Mouse (Mus musculus): ENCODE results near the gene Gm6657.

DNA sequence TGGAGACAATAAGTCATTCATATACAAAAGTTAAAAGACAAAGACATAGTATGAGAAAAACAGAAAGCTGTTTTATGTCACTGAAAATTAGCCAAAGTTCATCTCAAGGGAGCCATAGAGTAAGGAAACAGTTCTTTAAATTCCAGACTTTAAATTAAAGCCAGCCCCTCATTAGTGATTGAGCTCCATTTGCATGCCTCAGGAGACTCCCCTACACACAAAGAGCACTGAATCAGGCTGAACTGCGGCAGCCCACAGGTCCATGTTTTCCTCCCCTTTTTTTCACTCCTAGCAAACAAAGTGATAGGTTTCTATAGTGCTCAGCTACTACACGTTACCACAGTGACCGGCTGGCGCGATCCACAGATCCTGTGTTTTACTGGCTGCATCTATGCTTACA, 9.6 kb downstream of the Gm6657 start:
- TF ChIP-seq GATA1 (IDR thresholded peaks at IDR 0.05; ENCODE audit: low read length) (no peak), TAL1 (IDR thresholded peaks at IDR 0.05; ENCODE audit: low read length) (no peak)
